Mouse (Mus musculus) megakaryocyte, adult 5-6 weeks (primary cell): Measurements from ENCODE around the gene Abca17. TPM values are rescaled to one million over a fixed set of nuclear protein-coding genes. Genes with fewer than 3 reads are reported as not detected.

Source experiments
- ATAC-seq: 2 replicates; pipeline ENCODE4 v1.8.0; 2016; ENCODE audit warnings: mild to moderate bottlenecking, inconsistent platforms; ENCODE audit not compliant: poor library complexity, severe bottlenecking
- total RNA-seq, 2 experiments: library from RNA; stranded (forward) in 1 of 2; stranded (reverse) in 1 of 2; fragments of 153-499, 151-499 nt in 1 of 2; fragments of 221-1000, 200-1000 nt in 1 of 2; gene quantifications; 2 replicates each; pipeline versions ENCODE4 v1.2.3 to v1.2.4; 2015 to 2017

Abca17 gene
- total RNA-seq, 2 experiments from 2014 or later, result 0.58 to 0.88 TPM

DNA sequence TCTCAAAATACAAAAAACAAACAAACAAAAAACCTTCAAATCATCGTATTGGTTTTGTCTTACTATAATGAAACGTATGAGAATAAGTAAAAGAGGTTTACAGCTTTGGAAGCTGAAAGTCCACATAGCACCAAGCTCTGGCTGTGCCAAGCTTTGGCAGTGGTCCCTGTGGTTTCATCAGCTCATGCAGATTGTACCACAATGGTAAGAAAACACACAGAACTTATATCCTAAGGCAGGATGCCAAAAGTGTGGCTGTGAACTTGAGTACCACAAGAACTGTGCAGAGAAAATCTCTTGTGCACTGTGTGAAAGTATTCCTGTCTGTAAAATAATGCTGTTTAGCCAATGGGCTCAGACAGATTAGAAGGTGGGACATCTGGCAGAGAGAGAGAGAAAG lies 1.7 kb downstream of the Abca17 start:
- ATAC-seq, result no peak

DNA sequence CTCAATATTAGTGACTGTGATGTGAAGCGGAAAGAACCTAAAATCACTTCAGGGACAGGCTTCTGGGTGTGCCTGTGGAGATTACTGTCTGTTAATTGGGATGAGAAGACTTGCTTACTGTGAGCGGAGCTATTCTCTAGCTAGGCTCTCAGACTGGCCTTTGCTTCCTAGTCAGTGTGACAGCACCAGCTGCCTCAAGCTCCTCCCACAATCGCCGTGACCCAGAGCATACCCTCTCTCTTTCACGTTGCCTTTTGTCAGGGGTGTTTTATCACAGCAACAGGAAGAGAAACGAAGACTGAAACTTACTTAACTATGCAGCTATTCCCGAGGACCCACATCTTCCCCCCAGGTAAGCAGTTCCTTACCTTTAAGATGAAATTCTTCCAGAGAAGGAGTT lies 4.0 kb downstream of the Abca17 start:
- ATAC-seq, result no peak

DNA sequence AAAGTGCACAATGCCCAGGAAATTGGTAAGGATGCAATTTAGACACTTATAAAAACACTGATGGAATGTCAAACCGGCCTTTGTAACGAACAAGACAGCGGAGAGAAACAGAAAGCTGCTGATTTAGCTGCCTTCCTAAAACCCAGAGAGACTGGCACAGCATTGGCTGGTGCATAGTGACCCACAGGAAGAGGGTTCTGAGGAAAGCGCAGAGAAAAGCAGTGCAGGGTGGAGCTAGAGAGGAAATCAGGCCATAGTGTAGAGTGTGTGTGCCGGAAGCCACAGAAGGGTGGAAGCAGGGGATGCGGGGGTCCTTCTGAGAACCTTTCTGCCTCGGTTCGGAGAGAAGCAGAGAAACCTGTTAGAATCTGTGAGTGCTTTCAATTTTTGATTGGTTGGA lies 6.2 kb downstream of the Abca17 start:
- ATAC-seq, result peak; percentile 92

DNA sequence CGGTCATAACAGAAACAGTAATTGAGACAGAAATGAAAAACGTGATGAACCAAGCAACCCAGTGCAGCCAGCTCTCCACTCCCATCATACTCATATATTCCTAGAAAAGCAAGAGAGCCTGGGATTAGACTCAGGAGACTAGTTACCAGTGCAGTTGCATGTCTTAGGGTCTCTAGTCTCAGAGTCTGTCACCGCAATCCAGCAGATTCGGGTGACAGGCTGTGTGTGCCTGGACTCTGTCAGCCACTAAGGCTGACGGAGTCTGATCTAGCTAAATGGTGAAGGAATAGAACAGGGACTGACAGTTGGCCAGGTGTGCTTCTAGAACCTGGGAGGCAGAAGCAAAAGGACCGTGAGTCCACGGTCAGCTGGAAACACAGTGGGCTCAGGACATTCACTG lies 23.2 kb downstream of the Abca17 start:
- ATAC-seq, result no peak

DNA sequence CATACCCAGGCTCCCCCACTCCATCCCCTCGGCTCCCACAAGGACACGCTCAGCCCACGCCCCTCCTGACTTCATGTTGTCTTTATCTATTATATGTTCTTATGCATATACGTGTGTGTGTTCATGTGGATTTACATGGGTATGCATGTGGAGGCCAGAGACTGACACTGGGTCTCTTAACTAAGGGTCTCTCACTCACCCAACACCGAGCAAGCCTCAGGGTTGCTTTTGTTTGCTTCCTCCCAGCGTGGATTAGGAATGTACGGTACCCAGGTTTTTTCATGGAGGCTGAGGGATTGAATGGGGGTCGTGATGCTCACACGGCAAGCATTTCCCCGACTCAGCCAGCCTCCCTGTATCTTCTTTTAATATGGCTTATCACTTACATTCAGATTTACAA lies 25.8 kb downstream of the Abca17 start:
- ATAC-seq, result no peak

DNA sequence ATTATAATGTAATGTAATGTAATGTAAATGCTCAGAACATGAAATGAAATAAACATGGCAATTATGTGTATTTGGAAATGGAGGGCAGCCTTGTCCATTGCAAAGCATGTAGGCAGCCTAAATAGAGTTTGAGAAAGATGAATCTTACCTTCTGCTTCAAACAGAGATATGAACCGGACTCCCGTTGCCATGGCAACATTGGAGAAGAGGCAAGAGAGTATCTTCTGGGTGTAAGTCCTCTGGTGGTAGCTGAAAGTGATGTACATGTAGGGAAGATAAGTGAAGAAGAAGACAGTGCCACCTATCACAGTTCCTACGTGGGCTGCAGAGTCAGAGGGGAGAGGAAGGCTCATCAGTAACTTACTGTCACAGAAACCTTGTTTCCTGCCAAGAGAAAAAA lies 30.0 kb downstream of the Abca17 start:
- ATAC-seq, result no peak

DNA sequence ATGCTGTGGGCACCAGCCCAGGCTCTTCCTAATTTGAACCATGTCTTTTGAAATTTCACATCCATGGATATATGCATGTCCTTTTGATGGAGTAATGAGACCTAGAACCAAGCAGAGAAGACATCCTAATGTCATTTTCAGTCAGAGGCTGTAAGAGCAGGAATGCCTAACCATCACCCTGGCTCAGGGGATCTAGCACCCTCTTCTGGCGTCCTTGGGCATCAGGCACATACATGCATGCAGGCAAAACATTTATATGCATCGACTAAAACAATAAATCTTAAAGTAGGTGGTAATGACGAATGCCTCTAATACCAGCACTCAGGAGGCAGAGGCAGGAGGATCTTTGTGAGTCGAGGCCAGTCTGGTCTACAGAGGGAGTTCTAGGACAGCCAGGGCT lies 43.4 kb downstream of the Abca17 start:
- ATAC-seq, result peak; percentile 47; the same call in 1 of the 2 replicates

DNA sequence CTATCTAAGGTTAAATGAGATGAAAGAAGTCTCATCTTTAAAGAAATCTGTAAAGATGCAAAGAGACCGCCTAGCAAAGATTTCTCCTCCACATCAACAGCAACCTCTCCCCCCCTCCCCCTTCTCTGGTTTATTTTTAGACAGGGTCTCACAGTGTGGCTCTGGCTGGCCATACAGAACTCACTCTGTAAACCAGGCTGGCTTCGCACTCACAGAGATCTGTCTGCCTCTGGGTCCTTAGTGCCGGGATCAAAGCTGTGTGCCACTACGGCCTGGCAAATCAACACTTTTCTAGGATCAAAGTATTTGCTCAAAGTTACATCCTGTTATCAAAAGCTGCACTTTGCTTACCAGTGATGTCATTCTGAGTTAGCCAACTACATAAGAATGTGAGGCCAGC lies 50.2 kb downstream of the Abca17 start:
- no peak for ATAC-seq

DNA sequence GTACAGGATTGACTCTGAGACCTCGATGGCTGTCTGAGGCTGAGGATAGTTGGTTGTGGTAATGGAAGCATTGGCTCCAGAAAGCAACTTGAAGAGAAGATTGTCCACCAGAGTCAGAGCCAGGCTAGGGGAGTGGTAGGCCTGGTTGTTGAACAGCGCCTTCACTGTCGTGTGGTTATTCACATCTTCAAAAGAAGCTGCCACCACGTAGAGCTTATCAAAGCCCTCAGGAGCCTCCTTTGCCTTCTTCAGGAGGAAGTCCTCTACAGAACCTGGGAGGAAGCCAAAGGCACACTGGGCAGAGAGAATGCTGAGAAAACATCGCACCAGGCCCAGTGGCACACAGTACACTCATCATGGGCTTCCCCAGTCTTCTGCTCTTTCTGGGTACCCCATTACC lies 61.5 kb downstream of the Abca17 start:
- no peak for ATAC-seq

DNA sequence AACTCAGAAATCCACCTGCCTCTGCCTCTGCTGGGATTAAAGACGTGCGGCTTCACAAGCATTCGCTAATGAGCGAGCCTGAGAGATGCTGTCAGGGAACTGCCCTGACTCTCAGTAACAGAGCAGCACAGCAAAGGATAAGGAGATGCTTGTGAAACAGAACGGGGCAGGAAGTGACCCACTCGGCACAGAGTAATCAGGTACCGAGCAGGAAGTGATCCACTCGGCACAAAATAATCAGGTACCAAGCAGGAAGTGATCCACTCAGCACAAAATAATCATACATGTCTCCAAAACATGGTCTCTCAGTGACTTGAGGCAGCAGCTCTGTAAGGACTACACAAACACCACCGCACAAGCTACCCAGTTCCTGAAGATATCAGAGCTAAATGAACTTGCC lies 62.4 kb downstream of the Abca17 start:
- no peak for ATAC-seq

DNA sequence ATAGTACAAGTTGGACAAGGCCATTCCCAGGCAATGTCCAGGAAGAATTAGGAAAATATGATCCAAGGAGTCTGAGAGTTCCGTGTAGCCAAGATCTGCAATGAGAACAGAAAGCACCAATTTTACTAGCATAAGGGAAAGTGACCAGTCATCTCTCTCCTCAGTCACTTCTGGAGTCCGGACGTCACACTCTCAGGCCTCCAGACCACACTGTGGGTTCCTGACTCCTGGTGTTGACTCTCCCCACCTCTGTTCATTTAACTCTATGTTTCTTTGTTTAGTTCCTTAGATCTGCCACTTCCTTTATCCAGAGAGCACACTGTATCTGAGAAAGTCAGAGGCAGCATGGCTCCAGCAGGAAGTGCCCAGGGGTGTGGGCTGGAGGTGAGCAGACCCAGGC lies 65.2 kb downstream of the Abca17 start:
- no peak for ATAC-seq

DNA sequence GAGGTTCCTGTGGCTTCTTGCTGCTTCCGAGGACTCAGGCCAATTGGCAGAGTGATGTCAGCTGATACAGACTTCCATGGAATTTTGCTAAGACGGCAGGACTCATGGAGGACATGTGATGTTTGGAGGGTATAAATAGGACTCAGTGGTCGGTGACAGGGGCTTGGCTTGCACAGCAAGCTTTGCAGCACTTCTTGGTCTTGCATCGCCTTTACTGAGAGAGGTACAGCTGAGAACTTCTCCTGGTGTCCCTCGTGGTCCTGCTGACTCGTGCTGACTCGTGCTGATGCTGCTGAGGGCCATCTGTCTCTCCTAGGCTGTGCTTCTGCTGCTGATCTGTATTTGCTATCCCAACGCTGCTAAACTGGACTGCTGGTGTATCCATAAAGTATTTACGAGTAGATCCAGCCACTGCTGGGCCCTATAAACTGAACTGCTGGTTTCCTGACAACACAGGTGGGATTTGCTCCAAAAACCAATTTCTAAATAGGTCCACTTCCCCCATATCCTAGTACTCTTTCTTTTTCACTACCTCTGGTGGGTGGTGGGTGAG lies 67.5 kb downstream of the Abca17 start:
- no peak for ATAC-seq

DNA sequence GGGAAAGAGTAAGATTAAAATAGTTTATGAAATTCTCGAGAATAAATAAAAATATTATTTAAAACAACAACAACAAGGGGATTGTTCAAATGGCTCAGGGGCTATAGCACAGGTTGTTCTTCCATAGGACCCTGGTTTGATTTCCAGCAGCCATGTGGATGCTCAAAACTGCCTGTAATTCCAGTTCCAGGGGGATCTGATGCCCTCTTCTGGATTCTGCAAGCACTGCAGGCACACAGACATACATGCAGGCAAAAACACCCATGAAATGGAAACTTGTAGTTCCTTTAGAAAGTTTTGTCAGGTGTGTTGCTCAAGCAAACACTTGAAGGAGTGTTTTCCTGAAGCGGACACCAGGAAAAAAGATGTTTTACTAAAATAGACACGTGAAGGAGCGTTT lies 68.2 kb downstream of the Abca17 start:
- no peak for ATAC-seq

DNA sequence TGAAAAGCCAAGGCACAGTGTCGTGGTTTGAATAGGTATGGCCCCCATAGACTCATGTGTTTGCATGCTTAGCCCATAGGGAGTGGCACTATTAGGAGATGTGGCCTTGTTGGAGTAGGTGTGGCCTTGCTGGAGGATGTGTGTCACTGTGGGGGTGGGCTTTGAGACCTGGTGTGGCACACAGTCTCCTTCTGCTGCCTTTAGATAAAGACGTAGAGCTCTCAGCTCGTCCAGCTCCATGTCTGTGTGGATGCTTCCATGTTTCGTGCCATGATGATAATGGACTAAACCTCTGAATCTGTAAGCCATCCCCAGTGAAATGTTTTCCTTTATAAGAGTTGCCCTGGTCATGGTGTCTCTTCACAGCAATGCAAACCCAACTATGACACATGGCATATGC lies 71.0 kb downstream of the Abca17 start:
- no peak for ATAC-seq

DNA sequence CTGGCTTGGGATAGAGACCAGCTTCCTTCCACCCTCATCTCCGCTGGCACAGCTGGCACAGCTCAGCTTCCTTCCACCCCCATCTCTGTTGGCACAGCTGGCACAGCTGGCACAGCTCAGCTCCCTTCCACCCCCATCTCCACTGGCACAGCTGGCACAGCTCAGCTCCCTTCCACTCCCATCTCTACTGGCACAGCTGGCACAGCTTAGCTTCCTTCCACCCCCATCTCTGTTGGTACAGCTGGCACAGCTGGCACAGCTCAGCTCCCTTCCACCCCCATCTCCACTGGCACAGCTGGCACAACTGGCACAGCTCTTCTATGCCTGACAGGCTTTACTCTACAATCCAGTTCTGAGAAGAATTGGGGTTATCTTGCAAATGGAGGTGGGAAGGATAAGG lies 83.7 kb downstream of the Abca17 start:
- ATAC-seq, result no peak

DNA sequence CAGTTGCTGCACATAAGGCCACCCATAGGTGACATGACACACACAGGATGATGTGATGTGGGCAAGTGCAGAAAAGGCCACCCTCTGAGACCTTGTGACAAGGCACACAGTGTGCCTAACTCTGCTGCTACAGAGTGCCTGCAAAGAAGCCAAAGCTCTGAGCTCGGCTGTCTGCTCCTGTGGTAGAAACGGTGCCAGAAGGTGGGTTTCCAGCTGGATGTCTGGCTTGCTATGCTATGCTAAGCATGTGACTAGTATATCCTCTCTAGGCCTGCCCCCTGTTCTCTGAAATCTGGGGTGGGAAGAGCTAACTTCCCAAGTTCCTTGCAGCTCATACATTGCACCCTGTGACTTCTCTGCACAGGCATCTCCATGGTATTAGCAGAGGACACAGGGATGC lies 86.1 kb downstream of the Abca17 start:
- ATAC-seq, result no peak

DNA sequence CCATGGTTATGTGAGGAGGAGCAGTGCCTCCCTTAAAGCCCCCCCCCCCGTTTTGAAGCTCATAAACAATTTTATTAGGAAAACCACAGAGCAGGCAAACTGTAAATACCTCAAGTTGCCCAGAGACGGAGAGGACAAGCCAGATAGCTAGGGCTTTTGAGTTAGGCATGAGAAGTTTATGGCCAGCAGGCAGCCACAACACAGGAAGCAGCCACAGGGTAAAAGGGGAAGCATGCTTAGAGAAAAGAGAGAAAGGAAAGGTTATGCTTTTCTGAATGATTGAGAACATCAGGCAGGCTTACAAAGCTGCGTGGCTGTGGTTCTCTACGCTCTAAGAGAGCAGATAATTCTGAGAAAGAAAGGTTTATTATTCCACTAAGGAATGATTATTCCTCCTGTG lies 90.4 kb downstream of the Abca17 start:
- peak; percentile 70 for ATAC-seq

DNA sequence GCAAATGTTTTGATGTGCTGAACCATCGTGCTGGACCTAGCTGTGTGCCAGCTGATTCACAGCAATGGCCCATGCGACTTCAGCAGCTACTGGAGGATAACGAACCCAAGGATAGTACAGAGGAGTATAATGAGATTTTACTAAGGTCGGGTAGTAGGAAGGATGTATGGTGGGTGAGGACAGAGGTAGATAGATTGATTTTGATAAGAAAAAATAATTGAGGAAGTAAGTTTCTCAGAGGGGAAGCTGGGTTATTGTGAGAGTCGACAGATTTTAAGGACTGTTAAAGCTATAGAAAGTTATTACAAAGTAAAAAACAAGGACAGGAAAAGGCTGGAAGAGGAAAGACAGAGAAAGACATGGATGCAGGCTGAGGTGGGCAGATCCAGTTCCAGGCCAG lies 91.2 kb downstream of the Abca17 start:
- ATAC-seq, result peak; percentile 52; the same call in 1 of the 2 replicates

DNA sequence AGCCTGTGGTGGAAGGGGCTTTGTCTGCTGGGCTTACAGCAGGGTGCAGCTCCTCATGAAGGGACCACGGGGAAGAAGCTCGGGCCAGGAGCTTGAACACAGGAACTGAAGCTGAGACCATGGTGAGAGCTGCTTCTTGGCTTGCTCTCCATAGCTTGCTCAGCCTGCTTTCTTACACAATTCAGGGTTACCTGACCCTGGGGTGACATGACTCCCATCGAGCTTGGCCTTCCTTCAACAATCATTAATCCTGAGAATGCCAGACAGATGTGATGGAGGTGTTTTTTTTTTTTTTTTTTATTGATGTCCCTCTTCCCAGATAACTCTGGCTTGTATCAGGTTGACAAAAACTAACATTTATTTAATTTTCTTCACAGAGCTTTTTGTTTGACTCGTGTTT lies 91.9 kb downstream of the Abca17 start:
- no peak for ATAC-seq

DNA sequence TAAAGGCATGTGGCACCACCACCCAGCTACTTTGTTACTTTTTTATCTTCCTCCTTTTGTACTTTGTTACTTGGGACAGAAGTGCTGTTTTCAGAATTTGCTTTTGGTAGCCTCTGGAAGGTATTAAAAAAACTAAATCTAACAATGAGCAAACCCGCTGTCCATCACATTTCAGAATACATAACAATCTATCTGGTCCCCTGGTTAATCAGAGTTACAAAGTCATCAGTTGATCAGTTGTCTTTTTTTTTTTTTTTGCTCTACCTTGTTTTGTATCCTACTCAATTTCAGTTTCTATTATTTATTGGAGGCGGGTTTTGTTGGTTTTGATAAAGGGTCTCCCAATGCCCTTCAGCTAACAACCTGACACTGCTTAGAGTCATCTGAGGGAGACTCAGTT lies 98.5 kb downstream of the Abca17 start:
- no peak for ATAC-seq

DNA sequence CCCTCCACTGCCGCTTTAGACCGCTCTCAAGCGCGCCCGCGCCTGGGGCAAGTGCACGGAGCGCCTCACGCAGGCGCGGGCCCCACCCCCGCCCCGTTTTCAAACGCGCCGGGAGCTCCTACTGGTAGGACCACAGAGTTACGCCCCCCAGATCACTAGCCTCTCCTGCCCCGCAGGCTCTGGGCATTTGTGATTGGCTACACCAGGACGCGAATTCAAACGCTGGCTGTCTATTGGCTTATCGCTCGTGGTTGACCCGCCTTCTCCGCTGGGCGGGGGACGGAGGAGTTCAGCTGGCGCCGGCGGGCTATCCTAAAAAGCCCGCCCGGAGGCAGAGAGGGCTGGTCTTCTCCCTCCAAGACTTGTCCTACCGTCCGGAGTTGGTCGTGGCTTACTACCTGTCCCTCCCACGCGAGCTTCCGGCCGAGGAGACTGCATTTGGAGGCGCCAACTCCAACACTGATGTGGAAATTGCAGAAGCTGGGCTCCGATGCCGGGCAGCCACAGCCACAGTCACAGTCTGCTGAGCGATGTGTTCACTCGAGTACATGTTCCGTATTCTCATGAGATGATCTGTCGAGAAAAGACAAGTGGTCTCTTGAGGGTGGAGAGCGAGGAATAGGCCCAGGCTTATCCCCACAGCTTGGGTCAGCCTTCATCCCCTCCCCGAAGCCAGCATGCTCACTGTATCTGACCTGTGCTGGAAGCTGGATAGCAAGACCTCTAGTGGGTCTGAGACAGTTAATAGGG lies 99.4 kb downstream of the Abca17 start, which contains the start of gene Ccnf:
Gene Ccnf (minus strand): TSS at position 165 of the 750 bp plus-strand sequence.
- peak; percentile 97 for ATAC-seq

DNA sequence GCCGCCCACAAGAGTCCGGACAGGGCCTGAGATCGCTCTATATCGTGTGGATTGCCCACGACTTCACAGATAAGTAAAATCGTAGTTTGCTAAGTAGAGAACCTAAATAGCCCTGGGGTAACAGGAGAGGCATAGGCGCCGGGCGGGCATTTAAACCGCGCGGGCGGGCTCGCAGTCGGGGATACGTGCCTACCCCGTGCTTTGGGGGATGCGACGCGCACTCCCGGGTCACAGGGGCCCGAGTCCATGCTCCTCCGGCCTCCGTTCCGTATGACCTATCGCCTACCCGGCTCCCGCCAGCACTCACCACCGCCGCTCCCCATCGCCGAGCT lies 99.9 kb downstream of the Abca17 start:
- ATAC-seq, result no peak

DNA sequence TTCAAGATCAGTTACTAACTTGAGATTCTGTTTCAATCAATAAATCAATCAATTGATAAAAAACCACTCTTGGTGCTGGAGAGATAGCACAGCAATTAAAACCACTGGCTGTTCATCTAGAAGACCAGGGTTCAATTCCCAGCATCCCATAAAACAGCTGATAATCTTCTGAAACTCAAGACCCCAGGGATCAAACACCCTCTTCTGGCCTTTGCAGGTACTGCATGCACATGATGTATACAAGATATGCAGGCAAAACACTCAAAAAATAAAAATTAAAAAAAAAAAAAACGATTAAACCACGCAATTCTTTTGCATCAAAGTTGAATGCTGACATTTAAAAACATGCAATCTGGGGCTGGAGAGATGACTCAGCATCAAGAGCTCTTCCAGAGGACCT lies 102.2 kb downstream of the Abca17 start:
- ATAC-seq, result no peak
